Mouse (Mus musculus) layer of hippocampus, postnatal 10 days (tissue): Measurements from ENCODE around the gene Cblb. TPM values are rescaled to one million over a fixed set of nuclear protein-coding genes. Genes with fewer than 3 reads are reported as not detected.
A peak's percentile ranks its signal among the peaks of the same experiment; 100 is the strongest.

ENCODE experiments used
- DNase-seq, 2 experiments: peaks; one replicate each; pipeline ENCODE4 v3.0.0; 2021; ENCODE audit warnings: low spot score in 2 of 2
- long read RNA-seq: library from polyadenylated mRNA; stranded (forward); transcript quantifications from one replicate; pipeline ENCODE4 v2.0.0, GENCODE M21; 2023
- total RNA-seq, 2 experiments: library from RNA; stranded (reverse); gene quantifications; 2 replicates each; pipeline ENCODE4 v1.2.3; 2021

The Cblb gene
- 10 to 100 TPM; 28.0 to 31.3 TPM for total RNA-seq
- long read RNA-seq, partial matches to known transcripts: 1 of 2 reads
- long read RNA-seq, other reads (novel, unspliced or antisense): 1 of 2 reads

GRCm38 (mm10) chr16:52031091-52031689 lies at the start of gene Cblb:
TSS of gene Cblb (plus strand) at chr16:52031225.
- peak; percentile 96 to 98 for DNase-seq

GRCm38 (mm10) chr16:51985436-51985835 lies 45.6 kb upstream of the Cblb start:
- DNase-seq: no peak

- no peak for DNase-seq
Measured at GRCm38 (mm10) chr16:51986207-51986606, 44.8 kb upstream of the Cblb start.

- DNase-seq: no peak
Measured at GRCm38 (mm10) chr16:51987085-51987620, 43.9 kb upstream of the Cblb start.

- DNase-seq: no peak
Measured at GRCm38 (mm10) chr16:51988027-51988426, 43.0 kb upstream of the Cblb start.

GRCm38 (mm10) chr16:51989259-51989658 lies 41.8 kb upstream of the Cblb start:
- DNase-seq: no peak

GRCm38 (mm10) chr16:52000043-52000442 lies 31.0 kb upstream of the Cblb start:
- no peak for DNase-seq

- DNase-seq: no peak
Measured at GRCm38 (mm10) chr16:52000801-52001200, 30.2 kb upstream of the Cblb start.

- no peak for DNase-seq
Measured at GRCm38 (mm10) chr16:52007006-52007405, 24.0 kb upstream of the Cblb start.

GRCm38 (mm10) chr16:52008471-52008870 lies 22.6 kb upstream of the Cblb start:
- no peak for DNase-seq

- no peak for DNase-seq
Measured at GRCm38 (mm10) chr16:52009421-52009820, 21.6 kb upstream of the Cblb start.

- DNase-seq: no peak
Measured at GRCm38 (mm10) chr16:52012984-52013383, 18.0 kb upstream of the Cblb start.

- no peak for DNase-seq
Measured at GRCm38 (mm10) chr16:52013812-52014211, 17.2 kb upstream of the Cblb start.

- no peak for DNase-seq
Measured at GRCm38 (mm10) chr16:52023417-52023816, 7.6 kb upstream of the Cblb start.

- no peak for DNase-seq
Measured at GRCm38 (mm10) chr16:52027326-52027725, 3.7 kb upstream of the Cblb start.

- no peak for DNase-seq
Measured at GRCm38 (mm10) chr16:52029001-52029400, 2.0 kb upstream of the Cblb start.

GRCm38 (mm10) chr16:52031712-52032251 lies 757 bp downstream of the Cblb start:
- peak; percentile 90 to 93 for DNase-seq

- no peak for DNase-seq
Measured at GRCm38 (mm10) chr16:52032376-52033330, 1.6 kb downstream of the Cblb start.

- DNase-seq: no peak
Measured at GRCm38 (mm10) chr16:52033381-52034315, 2.6 kb downstream of the Cblb start.

- DNase-seq: no peak
Measured at GRCm38 (mm10) chr16:52034356-52034755, 3.3 kb downstream of the Cblb start.

GRCm38 (mm10) chr16:52036295-52036694 lies 5.3 kb downstream of the Cblb start:
- DNase-seq: no peak
